Mouse (Mus musculus) inflammation-experienced regulatory T-cells, adult 6 months (primary cell): Measurements from ENCODE around the gene Jag2. TPM values are rescaled to one million over a fixed set of nuclear protein-coding genes. Genes with fewer than 3 reads are reported as not detected.

Experiments used
- ATAC-seq: one replicate; pipeline ENCODE4 v1.8.0; 2017
- polyA plus RNA-seq, 3 experiments: library from polyadenylated mRNA; unstranded; fragments of 100-300 nt; shearing (Covaris generic); gene quantifications; one replicate each; pipeline ENCODE4 v1.2.1; 2017

Gene Jag2
- under 1 TPM; 0.39 to 0.59 (median 0.50) TPM for polyA plus RNA-seq

GRCm38 (mm10) chr12:112929562-112930352 lies at the start of gene Jag2:
Jag2 (minus strand) TSS chr12:112929776.
- ATAC-seq = no peak

DNA sequence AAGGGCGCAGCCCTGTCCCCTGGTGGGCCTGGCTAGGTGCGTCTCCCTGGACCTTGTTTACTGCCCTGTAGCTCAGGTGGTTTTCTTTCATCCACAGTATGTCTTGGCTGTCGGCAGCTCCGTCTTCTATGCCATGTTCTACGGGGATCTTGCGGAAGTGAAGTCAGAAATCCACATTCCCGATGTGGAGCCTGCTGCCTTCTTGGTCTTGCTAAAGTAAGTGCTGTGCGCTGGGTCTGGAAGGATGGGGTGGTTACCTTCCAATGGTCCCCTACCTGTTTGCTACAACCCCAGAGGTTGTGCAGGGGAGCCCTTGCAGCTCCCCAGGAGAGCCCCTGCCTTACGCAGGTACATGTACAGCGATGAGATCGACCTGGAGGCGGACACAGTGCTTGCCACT lies 47.6 kb upstream of the Jag2 start:
- no peak for ATAC-seq

DNA sequence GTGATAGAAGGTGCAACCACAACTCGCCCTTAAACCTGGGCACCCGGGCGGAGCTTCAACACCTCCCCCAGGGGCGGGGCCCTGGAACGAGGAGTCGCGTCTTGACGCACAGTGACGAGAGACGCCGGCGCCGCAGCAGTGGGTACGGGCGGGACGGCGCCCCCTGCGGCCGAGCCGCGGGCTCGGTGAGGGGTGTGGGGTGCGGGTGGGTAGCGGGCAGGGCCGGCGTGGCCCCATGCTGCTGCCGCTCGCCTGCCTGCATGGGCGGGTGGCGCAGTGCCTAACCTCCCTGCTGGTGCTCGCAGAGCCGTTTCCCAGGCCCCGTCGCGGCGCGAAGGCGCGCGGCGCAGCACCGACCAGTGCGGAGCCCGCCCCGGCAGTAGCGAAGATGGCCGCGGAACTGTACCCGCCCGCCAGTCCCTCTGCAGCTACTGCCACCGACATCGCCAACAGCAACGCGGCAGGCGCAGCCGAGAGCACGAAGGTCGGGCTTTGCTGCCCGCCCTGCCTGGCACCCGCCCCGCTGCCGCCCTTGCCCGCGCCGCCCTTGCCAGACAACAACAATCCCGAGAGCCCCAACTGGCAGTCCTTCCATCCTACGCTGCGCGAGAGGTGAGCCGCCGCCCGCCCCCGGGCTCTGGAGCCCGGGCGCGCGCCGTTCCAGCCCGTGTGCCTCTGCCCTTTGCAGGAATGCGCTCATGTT lies 46.9 kb upstream of the Jag2 start, which contains the start of gene Btbd6:
Btbd6 (plus strand) TSS at position 112 of the 703 bp plus-strand sequence.
- ATAC-seq = peak; percentile 96

DNA sequence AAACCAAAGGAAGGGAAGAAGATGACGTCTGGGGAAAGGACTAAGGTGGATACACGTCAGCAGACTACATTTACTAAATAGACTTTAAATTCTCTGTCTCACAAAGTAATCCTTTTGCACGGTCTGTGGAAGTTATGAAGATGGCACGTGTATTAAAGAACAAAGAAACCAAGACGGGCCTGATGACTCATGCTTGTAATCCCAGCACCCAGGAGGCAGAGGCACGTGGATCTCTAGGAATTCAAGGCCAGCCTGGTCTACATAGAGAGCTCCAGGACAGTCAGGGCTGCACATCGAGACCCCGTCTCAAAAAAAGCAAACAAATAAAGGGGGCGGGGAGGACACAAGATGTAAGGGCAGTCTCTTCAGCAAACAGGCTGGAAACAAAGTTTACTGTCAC lies 45.2 kb upstream of the Jag2 start:
- no peak for ATAC-seq

DNA sequence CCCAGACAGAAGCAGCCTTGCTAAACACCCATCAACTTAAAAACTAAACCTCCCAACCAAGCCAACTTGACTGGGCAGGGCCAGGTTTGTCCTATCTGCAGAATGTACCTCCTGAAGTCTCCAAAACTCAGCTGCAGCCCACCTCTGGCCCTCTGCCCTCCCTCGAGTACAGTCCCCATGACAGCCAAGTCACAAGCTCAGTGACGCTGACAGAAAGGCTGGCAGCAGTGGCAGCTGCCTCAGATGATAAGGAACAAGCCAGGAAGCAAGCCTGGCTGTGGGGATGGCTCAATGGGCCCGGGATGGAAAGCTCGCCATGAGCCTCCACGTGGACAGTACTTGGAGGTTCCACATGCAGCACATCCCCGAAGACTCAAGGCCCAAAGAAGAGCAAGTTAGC lies 40.0 kb upstream of the Jag2 start:
- ATAC-seq = no peak

GRCm38 (mm10) chr12:112968943-112969342 lies 39.4 kb upstream of the Jag2 start:
- ATAC-seq = no peak

GRCm38 (mm10) chr12:112965783-112966182 lies 36.2 kb upstream of the Jag2 start:
- ATAC-seq = no peak

- no peak for ATAC-seq
These were observed 32.3 kb upstream of the Jag2 start for GRCm38 (mm10) chr12:112961872-112962271.

DNA sequence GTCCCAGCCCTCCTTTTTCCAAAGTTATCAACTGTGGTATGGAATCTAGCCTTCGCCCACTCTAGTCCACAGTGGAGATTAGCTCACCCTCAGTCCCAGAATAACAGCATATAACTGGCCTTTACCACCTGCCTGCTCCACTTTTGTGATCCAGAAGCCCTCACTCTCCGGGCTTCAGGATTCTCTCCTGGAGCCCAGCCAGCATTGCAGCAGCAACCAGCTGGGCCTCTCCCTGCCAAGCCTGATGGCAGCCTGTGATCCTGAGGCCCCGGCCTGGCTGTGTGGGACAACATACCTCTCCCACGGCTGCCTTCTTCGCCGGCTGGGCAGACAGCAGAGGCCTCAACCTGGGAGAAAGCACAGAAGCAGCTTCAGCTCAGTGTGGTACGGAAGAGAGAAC lies 31.9 kb upstream of the Jag2 start:
- ATAC-seq = no peak

- ATAC-seq = peak; percentile 89
These were observed 29.8 kb upstream of the Jag2 start for GRCm38 (mm10) chr12:112959421-112959820.

GRCm38 (mm10) chr12:112958303-112958702 lies 28.7 kb upstream of the Jag2 start:
- ATAC-seq = peak; percentile 46

DNA sequence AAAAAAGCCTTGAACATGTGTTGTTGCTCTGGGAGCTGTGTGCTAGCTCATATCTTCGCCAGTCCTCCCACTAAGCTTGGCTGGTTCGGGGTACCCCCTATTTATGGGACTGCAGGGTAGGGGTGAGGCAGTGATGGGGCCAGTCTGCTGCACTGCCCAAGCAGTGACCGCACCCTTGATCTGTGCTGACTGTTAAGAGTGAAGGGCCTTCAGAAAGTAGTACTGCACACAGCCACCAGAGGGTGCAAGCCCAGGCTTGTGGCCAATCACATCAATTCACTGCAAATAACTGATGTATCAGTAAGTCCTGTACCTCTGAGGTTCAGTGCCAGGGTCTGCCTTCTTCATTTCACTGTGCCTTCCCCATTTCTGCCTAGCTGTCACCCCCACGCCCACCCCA lies 26.2 kb upstream of the Jag2 start:
- peak; percentile 50 for ATAC-seq

DNA sequence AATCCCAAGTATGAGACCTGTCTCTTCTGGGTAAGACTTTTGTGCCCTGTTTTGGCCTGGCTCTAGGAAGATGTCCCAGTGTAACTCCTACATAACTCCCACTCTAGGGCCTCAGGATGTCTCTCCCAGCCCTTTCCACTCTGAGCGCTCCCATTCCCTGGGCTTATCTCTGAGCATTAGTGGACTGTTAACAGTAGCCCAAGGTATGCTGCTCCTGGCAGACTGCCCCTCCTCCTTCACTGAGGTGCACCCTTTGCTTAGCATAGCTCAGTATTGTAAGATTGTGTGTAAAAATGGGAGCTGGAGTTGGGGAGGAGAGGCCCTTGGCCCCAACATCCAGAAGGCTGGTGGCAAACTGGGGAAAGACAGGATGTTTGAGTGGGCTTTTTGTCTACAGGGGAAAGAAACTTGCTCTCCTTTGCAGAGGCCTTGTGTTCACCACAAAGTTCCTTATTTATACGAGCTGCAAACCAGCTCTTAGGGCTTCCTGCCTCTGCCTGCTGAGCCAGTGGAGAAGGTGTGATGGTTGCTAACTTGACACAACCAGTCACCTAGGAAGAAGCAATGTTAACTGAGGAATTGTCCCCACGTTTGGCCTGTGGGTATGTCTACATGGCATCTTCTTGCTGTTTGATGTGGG lies 23.5 kb upstream of the Jag2 start:
- no peak for ATAC-seq

- no peak for ATAC-seq
These were observed 22.9 kb upstream of the Jag2 start for GRCm38 (mm10) chr12:112952433-112952832.

GRCm38 (mm10) chr12:112951150-112951842 lies 21.7 kb upstream of the Jag2 start:
- no peak for ATAC-seq

DNA sequence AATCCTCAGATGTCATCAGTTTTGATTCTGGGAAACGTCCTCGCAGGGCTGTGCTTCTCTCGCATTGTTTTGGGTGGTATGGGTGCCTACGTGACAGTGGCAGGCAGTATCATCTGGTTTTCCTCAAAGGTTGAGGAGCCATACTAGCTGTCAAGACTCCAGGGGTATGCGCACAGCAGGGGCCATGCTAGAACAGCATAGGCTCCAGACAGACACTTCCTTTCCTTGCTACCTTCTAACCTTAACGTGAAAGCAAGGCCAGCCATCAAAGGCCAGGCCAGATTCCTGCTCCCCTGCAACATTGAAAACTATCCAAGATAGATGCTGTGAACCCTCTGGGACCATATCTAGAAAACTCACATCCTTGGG lies 21.2 kb upstream of the Jag2 start:
- ATAC-seq = no peak

DNA sequence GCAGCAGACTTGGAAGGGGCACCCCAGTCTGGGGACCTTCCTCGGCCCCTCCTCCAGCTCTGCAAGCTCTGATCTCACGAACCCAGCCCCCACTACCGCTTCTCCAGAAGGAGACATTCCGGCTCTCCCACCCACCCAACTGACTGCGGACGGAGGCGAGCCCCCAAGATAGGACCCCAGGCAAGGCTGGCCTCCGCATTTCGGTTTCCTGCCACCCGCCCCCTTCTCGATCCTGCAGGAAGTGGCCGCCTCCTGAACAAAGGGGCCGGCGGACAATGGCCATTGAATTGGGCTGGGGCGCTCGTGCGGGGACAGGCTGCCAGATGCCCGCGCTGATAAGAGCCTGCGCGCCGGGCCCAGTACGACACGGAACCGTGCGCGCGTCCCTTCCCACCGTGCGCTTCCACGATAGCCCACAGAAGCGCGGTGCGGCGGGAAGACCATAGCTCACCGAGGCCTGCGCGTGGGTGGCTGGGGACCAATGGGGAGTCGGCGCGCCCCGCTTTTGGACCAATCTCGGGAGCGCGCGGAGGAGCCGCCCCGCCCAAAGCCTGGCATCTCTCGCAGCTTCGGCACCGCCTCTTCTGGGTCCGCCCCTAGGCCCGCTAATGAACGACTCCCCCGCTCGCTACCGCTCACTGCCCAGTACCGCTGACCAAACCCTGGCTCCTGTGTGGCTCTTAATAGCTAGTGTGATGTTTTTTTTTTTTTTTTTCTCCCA lies 20.6 kb upstream of the Jag2 start:
- ATAC-seq = peak; percentile 88

DNA sequence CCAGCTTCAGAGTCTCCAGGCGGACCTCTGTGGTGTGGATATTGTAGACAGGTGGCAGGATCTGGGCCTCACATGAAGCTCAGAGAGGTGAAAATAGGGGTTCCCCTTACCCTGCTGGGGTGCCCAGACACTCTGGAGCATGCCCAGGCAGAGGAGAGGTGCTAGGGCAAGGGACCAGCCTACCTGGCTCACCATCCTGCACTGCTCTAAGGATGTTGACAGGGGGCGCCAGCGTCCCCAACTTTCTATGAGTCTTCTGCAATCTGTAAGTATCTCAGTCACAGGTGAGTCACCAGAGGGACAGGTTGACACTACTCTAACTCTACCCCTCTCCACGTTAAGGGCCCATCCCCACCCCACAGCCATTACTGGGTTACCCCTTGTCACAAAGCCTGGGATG lies 17.7 kb upstream of the Jag2 start:
- ATAC-seq = no peak

GRCm38 (mm10) chr12:112943669-112944068 lies 14.1 kb upstream of the Jag2 start:
- no peak for ATAC-seq

- peak; percentile 80 for ATAC-seq
These were observed 12.5 kb upstream of the Jag2 start, which contains the start of gene Nudt14 for GRCm38 (mm10) chr12:112941776-112942713. Nudt14 (minus strand) TSS chr12:112942124.
